8 mouse cellular contexts compared by ENCODE assay signal in genomic region chr2:160451481-160452238, GRCm38 (mm10).
A peak's percentile ranks its signal among the peaks of the same experiment; 100 is the strongest.
DNase-seq lines count a peak whose midpoint lies in the region; ATAC-seq and TF ChIP-seq lines count a peak whose summit lies in the region.

No protein-coding gene starts in this region.

- peaks cover 66% of the 10 kb centered on the region for H3K27me3 ChIP-seq in CH12.LX (replicated peaks)
- H3K27me3 ChIP-seq in forebrain, embryonic 16.5 days (replicated peaks; ENCODE audit: control insufficient read depth, insufficient read depth, low read length), result no peaks in the 10 kb centered on the region
- no peaks in the 10 kb centered on the region for H3K27me3 ChIP-seq in lung, embryonic 14.5 days (ENCODE audit: insufficient read depth, low read length)

- DNase-seq in CH12.LX (ENCODE audit: extremely low read depth), result peak; percentile 53
- peak; percentile 74 to 79 for DNase-seq in heart, postnatal 36 days
- DNase-seq in layer of hippocampus, adult 2 months (ENCODE audit: low spot score in 2 of 2), result peak; percentile 29 to 36
- peak; percentile 92 for DNase-seq in lung, embryonic 14.5 days
- peak; percentile 62 for DNase-seq in thymus, postnatal 0 days (ENCODE audit: low spot score)

- H3K4me2 ChIP-seq in CH12.LX (ENCODE audit: insufficient read depth, low read depth, poor library complexity, severe bottlenecking), result peak overlapping the region; percentile 86
- H3K4me2 ChIP-seq in forebrain, embryonic 16.5 days (ENCODE audit: low read length), result peak overlapping the region; percentile 57
- peak overlapping the region; percentile 83 for H3K4me2 ChIP-seq in lung, embryonic 14.5 days

- no peaks in the 10 kb centered on the region for H3K36me3 ChIP-seq in CH12.LX (replicated peaks in 1 of 2; ENCODE audit: control insufficient read depth in 1 of 2, insufficient read depth in 1 of 2, low read length in 1 of 2)
- H3K36me3 ChIP-seq in forebrain, embryonic 16.5 days (ENCODE audit: control insufficient read depth, insufficient read depth), result no peaks in the 10 kb centered on the region
- H3K36me3 ChIP-seq in lung, embryonic 14.5 days (ENCODE audit: insufficient read depth), result no peaks in the 10 kb centered on the region

- dilution Hi-C loops in CH12.LX (cut with MboI; ENCODE audit: extremely low pct_ligation_motif_present, extremely low pct_unique_long_range_greater_than_20kb, low sequenced_read_pairs), result no loop called here

- peak; percentile 93 for ATAC-seq in forebrain, embryonic 16.5 days
- peak; percentile 98 for ATAC-seq in lung, embryonic 14.5 days (ENCODE audit: insufficient read depth)
- peak; percentile 23; the same call in 1 of the 2 replicates for ATAC-seq in neutrophil, adult 5-6 weeks (ENCODE audit: extremely low read depth, insufficient number of reproducible peaks, low FRiP score, poor library complexity, severe bottlenecking)

- intact Hi-C loops in heart, postnatal 36 days (cut with DNase I), result loop anchor here (2.0 to 5.0 kb wide), 3 partner anchors 17 to 51 kb away; no protein-coding TSS in a partner anchor

- no peak for TF ChIP-seq EP300 in CH12.LX (IDR thresholded peaks at IDR 0.05; ENCODE audit: low read length)

- peaks cover 0 to 10% of the 10 kb centered on the region in 2 experiments; a peak in 3 of 4 replicates for H3K4me1 ChIP-seq in CH12.LX (ENCODE audit: control insufficient read depth in 1 of 2, insufficient read depth in 2 of 2)
- H3K4me1 ChIP-seq in brown adipose tissue, adult 24 weeks (ENCODE audit: control insufficient read depth, insufficient read depth, insufficient read length, low read length), result peaks cover 3% of the 10 kb centered on the region; the same call in 1 of the 2 replicates
- peaks cover 16% of the 10 kb centered on the region for H3K4me1 ChIP-seq in forebrain, embryonic 16.5 days (replicated peaks; ENCODE audit: control insufficient read depth, insufficient read depth, low read length)
- H3K4me1 ChIP-seq in lung, embryonic 14.5 days (ENCODE audit: insufficient read depth), result peaks cover 9% of the 10 kb centered on the region

- H3K9me3 ChIP-seq in CH12.LX (replicated peaks; ENCODE audit: low read length), result no peaks in the 10 kb centered on the region
- no peaks in the 10 kb centered on the region for H3K9me3 ChIP-seq in forebrain, embryonic 16.5 days (ENCODE audit: control insufficient read depth, low read length)
- no peaks in the 10 kb centered on the region for H3K9me3 ChIP-seq in lung, embryonic 14.5 days (ENCODE audit: low read depth, low read length)

- H3K27ac ChIP-seq in CH12.LX (ENCODE audit: insufficient read depth, low read depth), result no peak overlapping the region
- peak overlapping the region; percentile 77 for H3K27ac ChIP-seq in brown adipose tissue, adult 24 weeks (replicated peaks; ENCODE audit: low read depth, low read length)
- H3K27ac ChIP-seq in forebrain, embryonic 16.5 days (ENCODE audit: low read length), result peak overlapping the region; percentile 12; the same call in 1 of the 2 replicates
- H3K27ac ChIP-seq in layer of hippocampus, adult 2 months, result peak overlapping the region; percentile 43; the same call in 1 of the 2 replicates
- peak overlapping the region; percentile 87 for H3K27ac ChIP-seq in lung, embryonic 14.5 days (ENCODE audit: low read depth)

- no peak; the same call in 1 of the 2 replicates for TF ChIP-seq POLR2A in CH12.LX (IDR thresholded peaks at IDR 0.05; ENCODE audit: low read depth, low read length)

- no peak for TF ChIP-seq RAD21 in CH12.LX (IDR thresholded peaks at IDR 0.05; ENCODE audit: low read depth, low read length)

- 0 out of 2 replicates have a peak overlapping the region, but pooled peaks have one; percentile 14 for H3K9ac ChIP-seq in CH12.LX (ENCODE audit: insufficient read depth, low read depth)
- H3K9ac ChIP-seq in forebrain, embryonic 16.5 days (replicated peaks; ENCODE audit: low read depth, low read length), result peak overlapping the region; percentile 38; the same call in 1 of the 2 replicates
- H3K9ac ChIP-seq in lung, embryonic 14.5 days, result peak overlapping the region; percentile 58

- WGBS in forebrain, embryonic 16.5 days, result under 1% methylated on average over 20 of the region's 21 CpGs
- WGBS in lung, embryonic 14.5 days, result 2% methylated on average over 21 of the region's 21 CpGs

- H3K4me3 ChIP-seq in CH12.LX (replicated peaks in 1 of 3; ENCODE audit: low read depth in 2 of 3, low read length in 2 of 3, poor library complexity in 1 of 3), result no peak overlapping the region
- H3K4me3 ChIP-seq in brown adipose tissue, adult 24 weeks (ENCODE audit: insufficient read depth, low read depth, low read length), result peak overlapping the region; percentile 54
- H3K4me3 ChIP-seq in forebrain, embryonic 16.5 days (replicated peaks; ENCODE audit: low read length), result peak overlapping the region; percentile 36
- peak overlapping the region; percentile 52 for H3K4me3 ChIP-seq in layer of hippocampus, adult 2 months
- peak overlapping the region; percentile 39 for H3K4me3 ChIP-seq in lung, embryonic 14.5 days (ENCODE audit: low read depth, low read length)

- H3K79me2 ChIP-seq in CH12.LX (replicated peaks; ENCODE audit: control insufficient read depth, extremely low read depth, insufficient read depth, poor library complexity, severe bottlenecking), result no peaks in the 10 kb centered on the region

- TF ChIP-seq CTCF in CH12.LX (conservative IDR thresholded peaks at IDR 0.05 in 1 of 2, IDR thresholded peaks at IDR 0.05 in 1 of 2; ENCODE audit: low read depth in 2 of 2, low read length in 2 of 2), result no peak
- no peak for TF ChIP-seq CTCF in layer of hippocampus, adult 2 months (conservative IDR thresholded peaks at IDR 0.05)
- TF ChIP-seq CTCF in lung, embryonic 14.5 days (IDR thresholded peaks at IDR 0.05; ENCODE audit: low read depth), result no peak

- in situ Hi-C loops in CH12.LX (cut with MboI; ENCODE audit: low pct_ligation_motif_present, low pct_unique_long_range_greater_than_20kb, low sequenced_read_pairs), result no loop called here

TF ChIP-seq in CH12.LX, 34 proteins besides CTCF, POLR2A, EP300 and RAD21:
- TF ChIP-seq TBP (conservative IDR thresholded peaks at IDR 0.05; ENCODE audit: low read depth, low read length) (no peak), MXI1 (IDR thresholded peaks at IDR 0.05; ENCODE audit: low read depth, low read length) (no peak), USF2 (conservative IDR thresholded peaks at IDR 0.05; ENCODE audit: low read depth, low read length) (no peak), TCF12 (IDR thresholded peaks at IDR 0.05; ENCODE audit: low read depth, low read length) (no peak)
TF ChIP-seq in CH12.LX: peak in this region for 0.

Comparison
In these comparisons a context has a peak if more than half of its experiments do, and no peak if none do; other contexts are left out.
1. DNase-seq: peak in every context shown above with its lines; median percentile 92 in lung, embryonic 14.5 days; 76 in heart, postnatal 36 days; 62 in thymus, postnatal 0 days; 53 in CH12.LX; 32 in layer of hippocampus, adult 2 months.
2. H3K4me3 ChIP-seq: peak in brown adipose tissue, adult 24 weeks (single experiment), forebrain, embryonic 16.5 days (single experiment), layer of hippocampus, adult 2 months (single experiment) and lung, embryonic 14.5 days (single experiment); none in CH12.LX (0 of 3).
3. ATAC-seq: peak in every context shown above with its lines; median percentile 98 in lung, embryonic 14.5 days; 93 in forebrain, embryonic 16.5 days; 23 in neutrophil, adult 5-6 weeks.
4. Peak in every context shown above with its lines, with median percentiles within 50 percentile points of each other: H3K4me2 ChIP-seq and H3K9ac ChIP-seq.